Mouse (Mus musculus) liver, embryonic 14.5 days (tissue): ENCODE data around the gene Eif2b2.

Experiments
- CTCF ChIP-seq: IDR thresholded peaks from 2 replicates; pipeline ENCODE4 v1.5.1; 2016; ENCODE audit warnings: antibody characterized with exemption, low read depth, control low read depth
- EP300 ChIP-seq: IDR thresholded peaks from 2 replicates; pipeline ENCODE4 v1.6.1; 2016; ENCODE audit warnings: antibody characterized with exemption, low read depth

GRCm38 (mm10) chr12:85169877-85170276 is 49.4 kb upstream of the Eif2b2 start:
- TF ChIP-seq CTCF, result no peak
- no peak for TF ChIP-seq EP300
